Mouse (Mus musculus): ENCODE results near the gene Ccl9. TPM values are rescaled to one million over a fixed set of nuclear protein-coding genes. Genes with fewer than 3 reads are reported as not detected.

The Ccl9 gene
- polyA plus RNA-seq, 1 experiment from 2014 or later = 1.1 TPM

- Histone ChIP-seq H3K4me1 (replicated peaks) (peaks cover 4% of the 10 kb centered on the region; the same call in 1 of the 2 replicates), H3K27me3 (ENCODE audit: insufficient read depth, poor library complexity, severe bottlenecking) (no peaks in the 10 kb centered on the region), H3K4me3 (no peak overlapping the region), H3K36me3 (no peaks in the 10 kb centered on the region), H3K27ac (no peak overlapping the region), H3K9me3 (no peaks in the 10 kb centered on the region)
- DNase-seq (ENCODE audit: low spot score) = no peak
- WGBS = 82% methylated on average over 7 of the region's 7 CpGs
Measured at GRCm38 (mm10) chr11:83595669-83596455, 17.4 kb upstream of the Ccl9 start.

GRCm38 (mm10) chr11:83593453-83593852 lies 15.0 kb upstream of the Ccl9 start:
- no peaks in the 10 kb centered on the region for H3K36me3 ChIP-seq
- H3K9me3 ChIP-seq = no peaks in the 10 kb centered on the region
- H3K27ac ChIP-seq = no peak overlapping the region
- 92% methylated on average over 5 of the region's 5 CpGs for WGBS
- DNase-seq (ENCODE audit: low spot score) = no peak
- no peak overlapping the region for H3K4me3 ChIP-seq
- peaks cover 4% of the 10 kb centered on the region; the same call in 1 of the 2 replicates for H3K4me1 ChIP-seq (replicated peaks)
- no peaks in the 10 kb centered on the region for H3K27me3 ChIP-seq (ENCODE audit: insufficient read depth, poor library complexity, severe bottlenecking)

GRCm38 (mm10) chr11:83592853-83593252 lies 14.4 kb upstream of the Ccl9 start, which contains the start of gene Ccl6:
Gene Ccl6 (minus strand): TSS chr11:83593087.
- Histone ChIP-seq H3K4me1 (replicated peaks) (peaks cover 4% of the 10 kb centered on the region; the same call in 1 of the 2 replicates), H3K9me3 (no peaks in the 10 kb centered on the region), H3K27me3 (ENCODE audit: insufficient read depth, poor library complexity, severe bottlenecking) (no peaks in the 10 kb centered on the region), H3K4me3 (no peak within 1 kb of the TSS), H3K27ac (no peak within 1 kb of the TSS), H3K36me3 (no peaks in the 10 kb centered on the region)
- 61% methylated on average over 2 of the region's 2 CpGs for WGBS
- DNase-seq (ENCODE audit: low spot score) = no peak

GRCm38 (mm10) chr11:83584232-83584631 lies 5.8 kb upstream of the Ccl9 start:
- DNase-seq (ENCODE audit: low spot score) = no peak
- WGBS = 85% methylated on average over 2 of the region's 2 CpGs
- H3K27ac ChIP-seq = no peak overlapping the region
- no peaks in the 10 kb centered on the region for H3K36me3 ChIP-seq
- H3K4me3 ChIP-seq = no peak overlapping the region
- H3K27me3 ChIP-seq (ENCODE audit: insufficient read depth, poor library complexity, severe bottlenecking) = no peaks in the 10 kb centered on the region
- H3K4me1 ChIP-seq (replicated peaks) = peaks cover 8% of the 10 kb centered on the region
- H3K9me3 ChIP-seq = no peaks in the 10 kb centered on the region

GRCm38 (mm10) chr11:83583450-83583754 lies 5.0 kb upstream of the Ccl9 start:
- no peak for DNase-seq (ENCODE audit: low spot score)
- Histone ChIP-seq H3K27ac (no peak overlapping the region), H3K4me3 (no peak overlapping the region), H3K27me3 (ENCODE audit: insufficient read depth, poor library complexity, severe bottlenecking) (no peaks in the 10 kb centered on the region), H3K9me3 (no peaks in the 10 kb centered on the region), H3K4me1 (replicated peaks) (peaks cover 8% of the 10 kb centered on the region), H3K36me3 (no peaks in the 10 kb centered on the region)

- Histone ChIP-seq H3K9me3 (no peaks in the 10 kb centered on the region), H3K4me3 (no peak overlapping the region), H3K4me1 (replicated peaks) (peaks cover 8% of the 10 kb centered on the region), H3K27ac (no peak overlapping the region), H3K36me3 (no peaks in the 10 kb centered on the region), H3K27me3 (ENCODE audit: insufficient read depth, poor library complexity, severe bottlenecking) (no peaks in the 10 kb centered on the region)
- DNase-seq (ENCODE audit: low spot score) = no peak
- WGBS = 73% methylated on average over 4 of the region's 4 CpGs
Measured at GRCm38 (mm10) chr11:83582626-83583449, 4.4 kb upstream of the Ccl9 start.

- no peak overlapping the region for H3K27ac ChIP-seq
- H3K4me1 ChIP-seq (replicated peaks) = peaks cover 8% of the 10 kb centered on the region
Measured at GRCm38 (mm10) chr11:83581626-83582610, 3.5 kb upstream of the Ccl9 start.

GRCm38 (mm10) chr11:83580699-83581232 lies 2.3 kb upstream of the Ccl9 start:
- DNase-seq (ENCODE audit: low spot score) = no peak
- WGBS = 61% methylated on average over 1 of the region's 1 CpGs

More at GRCm38 (mm10) chr11:83581626-83582610, 3.5 kb upstream of the Ccl9 start:
- WGBS = 79% methylated on average over 4 of the region's 4 CpGs
- no peak for DNase-seq (ENCODE audit: low spot score)
- no peak overlapping the region for H3K4me3 ChIP-seq
- no peaks in the 10 kb centered on the region for H3K9me3 ChIP-seq
- no peaks in the 10 kb centered on the region for H3K27me3 ChIP-seq (ENCODE audit: insufficient read depth, poor library complexity, severe bottlenecking)
- H3K36me3 ChIP-seq = no peaks in the 10 kb centered on the region

GRCm38 (mm10) chr11:83578999-83579398 lies 563 bp upstream of the Ccl9 start:
- Histone ChIP-seq H3K9me3 (no peaks in the 10 kb centered on the region), H3K4me1 (replicated peaks) (peaks cover 8% of the 10 kb centered on the region), H3K36me3 (no peaks in the 10 kb centered on the region), H3K4me3 (no peak overlapping the region), H3K27ac (no peak overlapping the region), H3K27me3 (ENCODE audit: insufficient read depth, poor library complexity, severe bottlenecking) (no peaks in the 10 kb centered on the region)
- WGBS = 84% methylated on average over 3 of the region's 3 CpGs
- DNase-seq (ENCODE audit: low spot score) = no peak

More at GRCm38 (mm10) chr11:83580699-83581232, 2.3 kb upstream of the Ccl9 start:
- Histone ChIP-seq H3K4me3 (no peak overlapping the region), H3K4me1 (replicated peaks) (peaks cover 8% of the 10 kb centered on the region), H3K27me3 (ENCODE audit: insufficient read depth, poor library complexity, severe bottlenecking) (no peaks in the 10 kb centered on the region), H3K36me3 (no peaks in the 10 kb centered on the region), H3K9me3 (no peaks in the 10 kb centered on the region), H3K27ac (no peak overlapping the region)

- Histone ChIP-seq H3K9me3 (no peaks in the 10 kb centered on the region), H3K27me3 (ENCODE audit: insufficient read depth, poor library complexity, severe bottlenecking) (no peaks in the 10 kb centered on the region), H3K36me3 (no peaks in the 10 kb centered on the region), H3K4me3 (no peak overlapping the region), H3K27ac (no peak overlapping the region), H3K4me1 (replicated peaks) (no peaks in the 10 kb centered on the region; the same call in 1 of the 2 replicates)
- WGBS = 84% methylated on average over 4 of the region's 4 CpGs
- DNase-seq (ENCODE audit: low spot score) = no peak
Measured at GRCm38 (mm10) chr11:83576927-83577555, 1.4 kb downstream of the Ccl9 start.

GRCm38 (mm10) chr11:83572834-83573233 lies 5.6 kb downstream of the Ccl9 start:
- DNase-seq (ENCODE audit: low spot score) = no peak
- 73% methylated on average over 9 of the region's 9 CpGs for WGBS
- H3K27me3 ChIP-seq (ENCODE audit: insufficient read depth, poor library complexity, severe bottlenecking) = no peaks in the 10 kb centered on the region

GRCm38 (mm10) chr11:83572223-83572622 lies 6.2 kb downstream of the Ccl9 start:
- no peaks in the 10 kb centered on the region for H3K36me3 ChIP-seq
- H3K4me1 ChIP-seq (replicated peaks) = no peaks in the 10 kb centered on the region
- DNase-seq (ENCODE audit: low spot score) = no peak
- H3K4me3 ChIP-seq = no peak overlapping the region
- no peaks in the 10 kb centered on the region for H3K27me3 ChIP-seq (ENCODE audit: insufficient read depth, poor library complexity, severe bottlenecking)
- no peak overlapping the region for H3K27ac ChIP-seq
- WGBS = 93% methylated on average over 8 of the region's 8 CpGs
- H3K9me3 ChIP-seq = no peaks in the 10 kb centered on the region

More at GRCm38 (mm10) chr11:83572834-83573233, 5.6 kb downstream of the Ccl9 start:
- Histone ChIP-seq H3K4me1 (replicated peaks) (no peaks in the 10 kb centered on the region), H3K36me3 (no peaks in the 10 kb centered on the region), H3K9me3 (no peaks in the 10 kb centered on the region), H3K27ac (no peak overlapping the region), H3K4me3 (no peak overlapping the region)

Data from hindbrain, embryonic 10.5 days (tissue).